Mouse (Mus musculus) liver, adult 10 weeks (tissue): Measurements from ENCODE around the gene Stk19. TPM values are rescaled to one million over a fixed set of nuclear protein-coding genes. Genes with fewer than 3 reads are reported as not detected.

Source experiments
- polyA plus RNA-seq: library from polyadenylated mRNA; stranded (reverse); fragments of 350-450 nt; fragmentation: Illumina TruSeq; extraction: RNeasy Lipid Tissue Mini Kit (QIAGEN cat#74804); gene quantifications from one replicate; pipeline ENCODE4 v1.2.3, GENCODE M21; 2014; ENCODE audit warnings: low read depth, low replicate concordance

Stk19 gene
- polyA plus RNA-seq: 3.5 TPM

DNA sequence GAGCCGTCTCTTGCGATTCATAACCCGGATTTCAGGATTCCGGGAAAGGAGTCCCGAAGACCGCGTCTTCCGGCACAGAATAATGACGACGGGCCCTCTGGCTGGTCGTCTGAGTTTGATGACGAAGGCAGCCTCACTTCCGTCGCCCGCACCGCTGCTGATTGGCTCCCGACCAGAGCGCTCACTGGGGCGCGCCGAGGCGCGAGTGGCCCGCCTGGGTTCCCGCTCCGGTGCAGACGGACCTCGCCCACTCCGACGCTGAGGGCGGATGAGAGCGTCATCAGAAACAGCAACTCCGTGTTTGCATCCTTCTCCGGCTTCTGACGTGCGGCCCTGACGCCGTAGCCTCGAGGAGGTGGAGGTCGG lies at the start of gene Stk19, which contains the start of gene Dxo:
Gene Stk19 (minus strand): TSS at position 90 of the 366 bp plus-strand sequence.
Gene Dxo (plus strand): TSS at position 164 of the 366 bp plus-strand sequence.

DNA sequence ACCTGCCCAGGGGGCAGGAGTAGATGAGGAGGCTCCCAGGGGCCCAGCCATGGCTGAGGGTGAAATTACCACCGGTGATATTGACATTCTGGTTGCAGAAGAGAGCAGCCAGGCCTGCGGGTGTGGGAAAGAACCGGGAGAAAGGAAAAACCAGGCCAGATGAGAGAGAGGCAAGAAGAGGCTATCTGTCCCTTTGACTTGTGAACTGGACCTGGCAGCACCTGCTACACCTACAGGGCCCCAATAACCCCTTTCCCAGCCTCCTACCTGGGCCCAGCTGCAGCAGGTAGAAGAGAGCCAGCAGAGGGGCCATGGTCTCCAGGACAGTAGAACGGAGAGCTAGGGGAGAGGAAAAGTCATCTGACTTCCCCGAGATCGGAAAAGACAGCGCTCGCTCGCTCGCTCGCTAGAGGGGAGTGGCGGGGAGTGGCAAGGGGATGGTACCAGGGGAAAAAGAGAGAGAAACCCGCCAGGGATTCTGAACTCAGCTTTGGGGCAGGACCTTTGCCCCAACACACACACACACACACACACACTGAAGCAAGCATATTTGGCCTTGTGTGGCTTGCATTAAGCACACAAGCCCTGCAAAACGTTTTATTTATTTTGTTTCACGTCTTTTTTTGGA lies 45.1 kb upstream of the Stk19 start, which contains the start of gene Gm20547:
Gene Gm20547 (minus strand): TSS at position 360 of the 628 bp plus-strand sequence.

DNA sequence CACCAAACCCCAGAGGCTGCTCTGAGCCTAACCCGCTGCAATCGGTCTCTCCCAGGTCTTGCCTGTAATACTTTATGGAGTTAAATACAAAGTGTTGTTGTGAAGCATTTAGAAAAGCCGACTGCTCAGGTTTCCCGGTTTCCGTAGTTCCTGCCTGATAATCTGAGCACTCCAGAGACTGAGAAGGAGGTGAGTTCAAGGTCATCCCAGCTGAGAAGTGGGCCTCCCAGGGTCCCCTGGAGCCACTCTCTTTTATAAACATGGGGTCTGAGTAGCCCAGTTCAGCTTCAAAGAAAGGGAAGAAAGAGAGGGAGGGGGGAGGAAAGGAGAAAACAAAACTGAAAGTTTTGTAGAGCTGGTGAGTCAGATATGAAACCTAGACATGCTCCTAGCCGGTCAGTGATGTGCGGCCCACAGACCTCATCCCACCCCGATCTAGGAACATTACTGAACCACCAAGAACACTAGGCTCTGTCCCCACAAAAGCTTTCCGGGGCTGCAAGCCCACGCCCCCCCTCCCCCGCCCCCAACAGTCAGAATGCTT lies 42.7 kb upstream of the Stk19 start, which contains the start of gene Zbtb12:
Gene Zbtb12 (plus strand): TSS at position 148 of the 544 bp plus-strand sequence.

DNA sequence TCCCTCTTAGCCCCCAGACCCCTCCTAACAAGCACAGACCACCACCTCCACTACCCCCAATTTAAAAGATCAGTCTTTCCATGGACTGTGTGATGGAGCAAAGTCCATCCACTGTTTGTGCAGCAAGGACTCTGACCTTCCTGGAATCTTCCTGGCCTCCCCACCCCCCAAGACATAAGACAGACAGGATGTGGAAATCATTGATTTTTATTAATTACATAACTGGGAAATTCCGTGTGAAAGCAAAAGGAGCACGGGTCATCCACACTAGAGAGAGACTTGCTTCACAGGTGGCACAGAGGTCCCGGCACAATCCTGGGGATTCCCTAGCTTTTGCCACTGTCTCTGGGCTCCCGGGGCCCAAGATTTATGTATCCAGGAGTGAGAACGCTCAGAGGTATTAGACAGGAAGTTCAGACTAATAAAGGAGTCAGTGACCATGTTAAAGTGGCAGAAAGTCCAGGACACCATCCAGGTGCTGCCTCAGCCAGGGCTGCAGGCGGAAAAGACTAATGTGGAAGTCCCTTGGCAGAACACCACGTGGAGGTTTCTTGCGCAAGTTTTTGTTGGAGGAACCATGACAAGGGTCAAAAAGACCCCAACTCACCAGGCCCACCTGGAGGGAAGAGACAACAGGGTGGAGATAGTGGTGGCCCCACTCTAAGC lies 25.8 kb upstream of the Stk19 start, which contains the start of gene Cfb:
Gene Cfb (minus strand): TSS at position 103 of the 666 bp plus-strand sequence.

DNA sequence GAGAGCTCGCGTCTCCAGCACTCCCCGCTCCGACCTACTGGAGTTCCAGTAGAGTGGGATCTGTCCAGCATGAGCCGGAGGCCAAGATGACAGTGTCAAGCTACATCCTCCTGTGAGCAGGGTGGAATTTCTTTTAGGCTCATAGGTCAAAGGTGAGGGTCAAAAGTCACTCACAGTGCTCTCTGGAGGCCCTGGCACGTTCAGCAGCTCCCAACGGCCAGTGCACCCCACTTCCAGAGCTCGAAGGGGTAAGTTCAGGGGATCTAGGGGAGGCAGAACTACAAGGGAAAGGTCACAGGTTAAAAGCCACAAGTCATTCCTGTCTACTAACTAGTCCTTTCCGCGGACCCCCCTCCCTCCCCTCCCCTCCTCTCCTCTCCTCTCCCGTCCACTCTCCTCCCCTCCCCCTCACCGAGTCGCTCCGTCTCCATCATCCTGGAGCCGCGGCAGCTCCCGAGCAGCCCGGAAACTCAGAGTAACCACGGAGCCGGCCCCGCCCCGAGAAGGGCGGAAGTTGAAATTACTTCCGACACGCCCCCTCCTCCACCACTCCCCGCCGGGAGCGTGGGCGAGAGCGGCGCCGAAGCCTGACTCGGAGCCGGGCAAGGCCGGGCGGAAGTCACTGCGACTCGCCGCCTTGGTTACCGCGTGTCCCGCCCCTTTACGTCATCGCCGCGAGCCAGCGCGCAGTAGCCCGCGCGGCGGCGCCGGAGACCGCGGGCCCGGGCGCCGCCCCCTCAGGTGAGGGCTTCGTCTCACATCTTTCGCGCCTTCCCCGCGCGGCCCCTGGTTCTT lies 13.2 kb upstream of the Stk19 start, which contains the start of the genes Skiv2l and Nelfe:
Gene Skiv2l (minus strand): TSS at position 489 of the 795 bp plus-strand sequence.
Gene Nelfe (plus strand): TSS at position 670 of the 795 bp plus-strand sequence.

DNA sequence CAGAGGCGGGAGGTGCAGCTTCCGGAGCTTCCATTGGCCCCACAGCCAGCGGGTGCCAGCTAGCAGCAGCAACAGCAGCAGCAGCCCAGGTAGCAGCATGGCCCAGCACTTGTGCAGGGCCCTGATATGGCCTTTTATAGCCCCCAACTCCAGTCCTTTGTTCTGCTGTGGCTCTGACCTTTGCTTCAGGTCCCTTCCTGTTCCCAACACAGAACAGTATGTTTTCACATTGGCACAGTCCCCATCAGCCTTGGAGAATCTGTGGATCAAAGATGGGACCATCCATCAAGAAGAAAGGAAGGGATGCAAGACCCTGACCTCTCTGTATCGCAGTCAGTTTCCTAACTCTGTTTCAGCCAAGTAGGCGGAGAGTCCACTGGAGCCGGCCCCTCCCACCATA lies 32.4 kb downstream of the Stk19 start, which contains the start of gene Cyp21a1:
Gene Cyp21a1 (minus strand): TSS at position 261 of the 400 bp plus-strand sequence.

Other genes with a start within 250 kb of the Stk19 start
- 0.61 TPM for gene Gpsm3, start 247.1 kb downstream of the Stk19 start, polyA plus RNA-seq
- 5.3 TPM for gene Pbx2, start 245.7 kb downstream of the Stk19 start, polyA plus RNA-seq
- not detected for gene Ager, start 239.1 kb downstream of the Stk19 start, polyA plus RNA-seq
- gene Rnf5, start 233.3 kb downstream of the Stk19 start, polyA plus RNA-seq: 45.1 TPM
- gene Agpat1, start 232.7 kb downstream of the Stk19 start, polyA plus RNA-seq: 0.72 TPM
- gene Egfl8, start 221.0 kb downstream of the Stk19 start, polyA plus RNA-seq: not detected
- gene Ppt2, start 208.4 kb downstream of the Stk19 start, polyA plus RNA-seq: 7.0 TPM
- not detected for gene Prrt1, start 207.4 kb downstream of the Stk19 start, polyA plus RNA-seq
- 1.9 TPM for gene Fkbpl, start 192.2 kb downstream of the Stk19 start, polyA plus RNA-seq
- 1.9 TPM for gene Atf6b, start 189.8 kb downstream of the Stk19 start, polyA plus RNA-seq
- 0.03 TPM for gene Tnxb, start 166.4 kb downstream of the Stk19 start, polyA plus RNA-seq
- gene C4b, start 93.1 kb downstream of the Stk19 start, polyA plus RNA-seq: 80.2 TPM
- gene Cyp21a1, start 32.4 kb downstream of the Stk19 start, polyA plus RNA-seq: not detected
- gene Dxo, start 74 bp upstream of the Stk19 start, polyA plus RNA-seq: 3.6 TPM
- gene Skiv2l, start 13.3 kb upstream of the Stk19 start, polyA plus RNA-seq: 3.2 TPM
- gene Nelfe, start 13.4 kb upstream of the Stk19 start, polyA plus RNA-seq: 1.5 TPM
- 281 TPM for gene Cfb, start 25.6 kb upstream of the Stk19 start, polyA plus RNA-seq
- gene Zbtb12, start 42.5 kb upstream of the Stk19 start, polyA plus RNA-seq: 0.69 TPM
- gene Gm20547, start 45.1 kb upstream of the Stk19 start, polyA plus RNA-seq: 33.6 TPM
- 24.6 TPM for gene C2, start 61.3 kb upstream of the Stk19 start, polyA plus RNA-seq
- 7.4 TPM for gene Ehmt2, start 61.5 kb upstream of the Stk19 start, polyA plus RNA-seq
- gene Slc44a4, start 77.5 kb upstream of the Stk19 start, polyA plus RNA-seq: not detected
- gene Neu1, start 94.3 kb upstream of the Stk19 start, polyA plus RNA-seq: 3.7 TPM
- gene Hspa1b, start 122.3 kb upstream of the Stk19 start, polyA plus RNA-seq: 1.3 TPM
- not detected for gene Gm20481, start 133.0 kb upstream of the Stk19 start, polyA plus RNA-seq
- gene Hspa1a, start 135.2 kb upstream of the Stk19 start, polyA plus RNA-seq: not detected
- gene Hspa1l, start 135.8 kb upstream of the Stk19 start, polyA plus RNA-seq: not detected
- 12.7 TPM for gene Lsm2, start 144.9 kb upstream of the Stk19 start, polyA plus RNA-seq
- 1.2 TPM for gene Vars, start 164.0 kb upstream of the Stk19 start, polyA plus RNA-seq
- gene Vwa7, start 179.6 kb upstream of the Stk19 start, polyA plus RNA-seq: not detected
- gene Sapcd1, start 191.1 kb upstream of the Stk19 start, polyA plus RNA-seq: not detected
- 1.1 TPM for gene Msh5, start 209.8 kb upstream of the Stk19 start, polyA plus RNA-seq
- 5.7 TPM for gene Clic1, start 213.0 kb upstream of the Stk19 start, polyA plus RNA-seq
- gene Ddah2, start 222.1 kb upstream of the Stk19 start, polyA plus RNA-seq: not detected
- gene Ly6g6c, start 228.4 kb upstream of the Stk19 start, polyA plus RNA-seq: not detected
- not detected for gene Mpig6b, start 229.2 kb upstream of the Stk19 start, polyA plus RNA-seq
- not detected for gene Ly6g6e, start 240.0 kb upstream of the Stk19 start, polyA plus RNA-seq
- gene Ly6g6d, start 241.1 kb upstream of the Stk19 start, polyA plus RNA-seq: not detected
- not detected for gene Ly6g6f, start 248.7 kb upstream of the Stk19 start, polyA plus RNA-seq